Mouse (Mus musculus) midbrain, embryonic 13.5 days (tissue): ENCODE data around the gene Ccser1. TPM values are rescaled to one million over a fixed set of nuclear protein-coding genes. Genes with fewer than 3 reads are reported as not detected.
"Not testable (repeated sequence)": the region's sequence is repeated elsewhere in the genome, so short reads cannot be mapped to it uniquely, and the experiment has no call there.

Source experiments
- ATAC-seq: fragments of 200-750 bp; cut with Nextera tagmentation; 2 replicates; pipeline ENCODE4 v1.8.0; 2017; ENCODE audit warnings: mild to moderate bottlenecking, moderate TSS enrichment, moderate library complexity
- H3K27ac ChIP-seq: fragments of 300-500 bp; sonication (generic); 2 replicates; pipeline ENCODE4 v1.5.1; 2015; ENCODE audit warnings: inconsistent platforms, mild to moderate bottlenecking, moderate library complexity
- H3K27me3 ChIP-seq: fragments of 300-500 bp; sonication (generic); 2 replicates; pipeline ENCODE4 v1.6.1; 2015; ENCODE audit warnings: mild to moderate bottlenecking, inconsistent platforms
- H3K36me3 ChIP-seq: fragments of 300-500 bp; sonication (generic); 2 replicates; pipeline ENCODE4 v1.6.1; 2015; ENCODE audit warnings: mild to moderate bottlenecking, inconsistent platforms
- H3K4me1 ChIP-seq: fragments of 300-500 bp; sonication (generic); replicated peaks from 2 replicates; pipeline ENCODE4 v1.6.1; 2015; ENCODE audit warnings: inconsistent platforms
- H3K4me2 ChIP-seq: fragments of 300-500 bp; sonication (generic); replicated peaks from 2 replicates; pipeline ENCODE4 v1.6.1; 2015; ENCODE audit warnings: moderate library complexity, mild to moderate bottlenecking, inconsistent platforms
- H3K4me3 ChIP-seq: fragments of 300-500 bp; sonication (generic); replicated peaks from 2 replicates; pipeline ENCODE4 v1.5.1; 2015; ENCODE audit warnings: mild to moderate bottlenecking, inconsistent platforms
- H3K9ac ChIP-seq: fragments of 300-500 bp; sonication (generic); replicated peaks from 2 replicates; pipeline ENCODE4 v1.6.1; 2015; ENCODE audit warnings: mild to moderate bottlenecking, inconsistent platforms
- H3K9me3 ChIP-seq: fragments of 300-500 bp; sonication (generic); 2 replicates; pipeline ENCODE4 v1.6.1; 2016; ENCODE audit warnings: mild to moderate bottlenecking, inconsistent platforms
- WGBS: fragments of 180-500 bp; shearing (Covaris S2); methylation state at CpG from one replicate; pipeline ENCODE4 v1.1.7; 2015; 5-methylcytosine and 5-hydroxymethylcytosine counted together
- polyA plus RNA-seq: library from polyadenylated mRNA; unstranded; fragments of >200 nt; fragmentation: Nextera tagmentation; extraction: Ambion mirVana; gene quantifications from 2 replicates; pipeline ENCODE4 v1.2.1, GENCODE M21; 2015

The Ccser1 gene
- polyA plus RNA-seq, 1 experiment from 2014 or later, result 19.7 TPM

DNA sequence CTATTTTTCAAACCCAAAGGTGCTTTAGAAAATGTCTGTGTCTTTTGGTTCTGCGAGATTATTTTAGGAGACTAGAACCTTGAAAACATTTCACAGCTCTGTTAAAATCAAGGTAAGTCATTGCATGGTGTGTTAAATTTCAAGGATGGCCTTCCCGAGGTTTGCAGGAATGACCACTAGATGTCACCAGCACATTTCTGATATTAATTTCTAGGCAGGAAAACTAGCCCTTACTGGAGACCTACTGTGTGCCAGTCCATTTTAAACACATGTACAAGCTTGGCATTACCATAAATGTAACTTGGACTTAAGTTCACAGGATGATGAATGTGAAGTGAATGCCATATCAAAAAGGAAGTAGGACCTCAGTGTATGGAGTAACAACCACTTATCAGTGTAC lies 798.3 kb downstream of the Ccser1 start:
- H3K9me3 ChIP-seq, result no peaks in the 10 kb centered on the region
- no peak overlapping the region for H3K4me2 ChIP-seq
- H3K4me3 ChIP-seq, result no peak overlapping the region
- no peaks in the 10 kb centered on the region for H3K4me1 ChIP-seq
- no peak for ATAC-seq
- no peaks in the 10 kb centered on the region for H3K36me3 ChIP-seq
- no peak overlapping the region for H3K27ac ChIP-seq
- H3K27me3 ChIP-seq, result no peaks in the 10 kb centered on the region
- WGBS, result 31% methylated on average over 2 of the region's 2 CpGs
- H3K9ac ChIP-seq, result no peak overlapping the region

DNA sequence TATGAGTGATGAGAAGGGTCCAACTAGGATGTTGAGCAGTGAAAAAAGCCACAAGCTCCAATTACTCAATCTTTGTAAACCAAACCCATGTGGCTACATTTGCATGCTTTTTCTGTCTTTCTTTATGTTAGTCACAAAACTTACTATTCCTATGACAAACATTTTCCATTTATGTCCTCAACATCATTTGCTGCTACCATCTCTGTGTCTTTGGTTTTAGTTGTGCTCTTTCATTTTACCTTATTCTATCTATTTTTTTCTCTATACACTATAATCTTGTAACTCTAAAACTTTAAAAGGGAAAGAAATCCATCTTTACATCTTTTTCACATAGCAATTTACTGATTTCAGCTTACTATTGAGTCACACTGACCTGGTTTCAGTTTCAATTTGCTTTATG lies 834.2 kb downstream of the Ccser1 start:
- no peaks in the 10 kb centered on the region for H3K27me3 ChIP-seq
- H3K9ac ChIP-seq, result no peak overlapping the region
- H3K4me1 ChIP-seq, result no peaks in the 10 kb centered on the region
- H3K9me3 ChIP-seq, result no peaks in the 10 kb centered on the region
- no peak for ATAC-seq
- no peak overlapping the region for H3K4me2 ChIP-seq
- H3K36me3 ChIP-seq, result no peaks in the 10 kb centered on the region
- no peak overlapping the region for H3K4me3 ChIP-seq
- no peak overlapping the region for H3K27ac ChIP-seq

DNA sequence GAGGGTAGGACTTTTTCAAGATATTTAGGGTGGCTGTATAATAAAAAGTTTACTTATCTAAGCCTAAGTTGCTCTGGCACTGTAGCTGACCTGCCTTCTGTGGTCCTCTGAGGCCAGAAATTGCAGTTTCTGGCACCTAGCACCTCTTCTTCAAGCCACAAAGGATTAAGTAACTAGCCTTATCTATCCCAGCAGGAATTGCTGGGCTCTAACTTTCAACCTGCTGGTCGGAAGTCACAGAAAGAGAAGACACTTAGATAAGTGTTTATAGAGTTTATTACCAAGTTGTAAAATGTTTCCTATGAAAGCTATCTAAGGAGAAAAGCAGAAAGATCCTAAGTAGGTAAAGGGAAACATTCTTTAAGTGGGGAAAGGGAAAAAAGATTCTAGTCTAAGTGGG lies 864.3 kb downstream of the Ccser1 start:
- no peaks in the 10 kb centered on the region for H3K27me3 ChIP-seq
- no peak overlapping the region for H3K27ac ChIP-seq
- 83% methylated on average over 1 of the region's 1 CpGs for WGBS
- H3K36me3 ChIP-seq, result no peaks in the 10 kb centered on the region
- ATAC-seq, result no peak
- no peaks in the 10 kb centered on the region for H3K9me3 ChIP-seq
- no peak overlapping the region for H3K4me2 ChIP-seq
- H3K4me1 ChIP-seq, result no peaks in the 10 kb centered on the region
- H3K9ac ChIP-seq, result no peak overlapping the region
- H3K4me3 ChIP-seq, result no peak overlapping the region

DNA sequence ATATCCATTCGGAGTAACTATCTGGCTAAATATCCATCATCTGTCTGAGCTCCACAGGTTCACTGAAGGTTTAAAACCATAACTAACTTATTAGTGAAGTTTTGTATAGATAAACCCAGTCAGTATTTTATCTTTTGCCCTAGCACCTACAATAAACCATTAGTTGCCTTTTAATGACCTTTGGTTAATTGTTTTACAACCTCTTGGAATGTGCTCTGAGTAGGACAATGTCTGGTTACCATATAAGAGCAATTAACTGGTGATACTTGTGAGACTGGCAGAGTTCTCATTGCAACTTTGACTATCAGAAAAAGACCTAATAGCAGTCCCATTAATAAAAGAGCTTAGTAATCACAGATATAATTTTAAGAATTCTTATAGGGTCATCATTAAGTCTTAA lies 864.9 kb downstream of the Ccser1 start:
- not testable (repeated sequence) for H3K4me2 ChIP-seq, H3K9ac ChIP-seq, ATAC-seq, H3K27me3 ChIP-seq, H3K27ac ChIP-seq, H3K4me1 ChIP-seq, H3K4me3 ChIP-seq, H3K36me3 ChIP-seq, H3K9me3 ChIP-seq
- 96% methylated on average over 1 of the region's 1 CpGs for WGBS

DNA sequence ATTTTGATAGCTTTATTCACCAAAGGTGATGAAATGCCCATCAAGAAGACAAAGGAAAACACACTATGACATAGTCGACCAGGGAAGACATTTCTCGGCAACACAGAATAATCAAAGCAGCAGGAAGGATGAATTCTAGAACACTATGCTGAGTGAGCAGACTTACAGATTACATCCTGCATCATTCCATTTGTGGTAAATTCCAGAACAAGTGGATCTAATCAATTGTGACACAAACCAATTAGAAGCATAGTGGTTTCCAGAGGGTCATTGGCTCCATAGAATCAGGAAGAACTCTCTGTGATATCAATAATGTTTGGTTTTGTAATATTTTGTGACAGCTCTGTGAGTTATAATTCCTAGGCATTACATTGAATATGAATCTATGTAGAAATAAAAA lies 875.2 kb downstream of the Ccser1 start:
- Histone ChIP-seq H3K9ac (no peak overlapping the region), H3K9me3 (no peaks in the 10 kb centered on the region), H3K27me3 (no peaks in the 10 kb centered on the region), H3K36me3 (no peaks in the 10 kb centered on the region), H3K4me2 (no peak overlapping the region), H3K4me1 (no peaks in the 10 kb centered on the region), H3K27ac (no peak overlapping the region), H3K4me3 (no peak overlapping the region)
- 84% methylated on average over 2 of the region's 2 CpGs for WGBS
- no peak for ATAC-seq

DNA sequence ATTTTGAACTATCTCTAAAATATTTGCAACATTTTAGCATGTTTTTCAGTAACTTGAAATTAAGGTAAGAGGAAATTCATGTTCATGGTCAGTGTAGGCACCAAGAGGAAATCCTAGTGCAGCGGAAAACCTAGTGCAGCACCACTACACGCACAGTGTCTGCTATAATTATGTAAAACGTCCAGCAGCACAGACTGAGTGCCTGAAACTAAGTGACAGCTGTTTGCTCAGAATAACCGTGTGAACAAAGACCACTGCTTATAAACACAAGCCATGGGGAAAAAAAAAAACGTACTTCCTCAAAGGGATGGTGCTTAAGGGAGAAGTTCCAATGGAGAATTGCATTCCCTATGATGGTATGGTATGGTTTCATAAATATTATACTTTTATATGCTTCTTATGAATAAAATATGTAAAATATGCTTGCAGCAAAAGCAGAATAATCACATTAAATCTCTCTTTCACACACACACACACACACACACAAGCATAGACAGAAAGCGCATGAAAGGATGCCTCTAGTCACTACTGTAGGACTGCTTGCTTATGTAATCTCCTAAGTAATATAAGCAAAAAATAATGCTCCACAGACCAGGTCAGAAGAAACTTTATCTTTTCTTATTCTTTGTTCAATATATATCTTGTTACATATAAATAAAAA lies 886.4 kb downstream of the Ccser1 start:
- Histone ChIP-seq H3K27me3 (no peaks in the 10 kb centered on the region), H3K9me3 (no peaks in the 10 kb centered on the region), H3K4me2 (no peak overlapping the region), H3K9ac (no peak overlapping the region), H3K27ac (no peak overlapping the region), H3K36me3 (no peaks in the 10 kb centered on the region), H3K4me1 (no peaks in the 10 kb centered on the region), H3K4me3 (no peak overlapping the region)
- 36% methylated on average over 6 of the region's 6 CpGs for WGBS
- ATAC-seq, result peak; percentile 96

DNA sequence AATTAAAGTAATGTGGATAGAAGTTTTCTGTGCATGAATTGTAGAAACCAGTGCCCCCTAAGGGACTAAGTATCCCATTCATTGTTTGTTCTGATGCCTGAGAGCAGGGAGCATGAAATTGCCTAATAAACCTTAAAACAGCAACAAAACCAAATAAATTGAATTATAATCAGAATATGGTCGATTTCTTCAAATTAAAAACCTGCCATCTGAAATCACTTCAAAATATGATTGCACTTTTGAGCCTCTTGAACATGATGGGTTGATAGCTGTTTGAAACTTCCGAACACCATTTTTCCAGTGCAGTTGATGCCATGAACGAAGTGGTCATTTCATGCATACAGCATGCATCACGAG lies 886.9 kb downstream of the Ccser1 start:
- 73% methylated on average over 4 of the region's 4 CpGs for WGBS
- no peaks in the 10 kb centered on the region for H3K36me3 ChIP-seq
- H3K27ac ChIP-seq, result no peak overlapping the region
- H3K4me2 ChIP-seq, result no peak overlapping the region
- no peaks in the 10 kb centered on the region for H3K9me3 ChIP-seq
- ATAC-seq, result peak; percentile 20; the same call in 1 of the 2 replicates
- no peaks in the 10 kb centered on the region for H3K27me3 ChIP-seq
- H3K4me1 ChIP-seq, result no peaks in the 10 kb centered on the region
- H3K9ac ChIP-seq, result no peak overlapping the region
- no peak overlapping the region for H3K4me3 ChIP-seq

DNA sequence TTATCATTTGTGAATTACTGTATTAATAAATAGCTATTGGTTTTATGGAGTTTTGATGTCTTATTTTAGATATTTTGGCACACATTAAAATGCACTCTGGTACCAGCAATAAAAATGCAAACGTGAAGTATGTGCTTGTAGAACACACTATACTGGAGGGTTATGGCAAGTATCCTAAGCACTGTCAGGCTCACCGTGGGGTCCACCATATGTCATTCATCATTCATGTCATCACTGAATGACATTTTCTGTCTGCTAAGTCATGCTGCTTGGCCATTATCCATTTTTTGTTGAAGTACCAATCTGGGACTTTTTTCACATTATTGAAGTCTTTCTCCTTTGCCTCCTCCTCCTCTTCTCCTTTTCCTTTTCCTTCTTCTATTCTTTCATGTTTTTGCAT lies 925.3 kb downstream of the Ccser1 start:
- H3K36me3 ChIP-seq, result no peaks in the 10 kb centered on the region
- no peak overlapping the region for H3K4me2 ChIP-seq
- WGBS, result 55% methylated on average over 2 of the region's 2 CpGs
- no peaks in the 10 kb centered on the region for H3K4me1 ChIP-seq
- no peak overlapping the region for H3K9ac ChIP-seq
- H3K27me3 ChIP-seq, result no peaks in the 10 kb centered on the region
- no peak for ATAC-seq
- H3K9me3 ChIP-seq, result no peaks in the 10 kb centered on the region
- no peak overlapping the region for H3K27ac ChIP-seq
- H3K4me3 ChIP-seq, result no peak overlapping the region

DNA sequence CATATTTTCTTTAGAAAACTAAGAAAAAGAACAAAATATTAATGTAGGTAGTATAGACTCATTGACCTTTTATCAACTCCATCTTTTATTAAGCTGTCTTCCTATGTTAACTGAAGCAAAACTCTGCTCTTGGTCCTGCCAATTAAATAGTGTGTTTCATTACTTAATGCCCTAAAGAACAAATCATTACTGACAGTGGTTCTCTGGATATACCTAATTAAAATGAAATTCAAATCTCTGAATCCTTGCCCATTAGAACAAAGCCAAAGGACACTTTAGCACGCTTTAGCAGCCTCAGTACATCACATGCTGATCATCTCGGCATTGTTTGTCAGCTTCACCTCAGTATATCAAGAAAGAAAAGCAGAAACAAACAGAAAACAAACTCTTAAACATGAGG lies 952.4 kb downstream of the Ccser1 start:
- Histone ChIP-seq H3K4me2 (no peak overlapping the region), H3K4me3 (no peak overlapping the region), H3K36me3 (no peaks in the 10 kb centered on the region), H3K9me3 (no peaks in the 10 kb centered on the region), H3K4me1 (no peaks in the 10 kb centered on the region), H3K27ac (no peak overlapping the region), H3K9ac (no peak overlapping the region), H3K27me3 (no peaks in the 10 kb centered on the region)
- 71% methylated on average over 2 of the region's 2 CpGs for WGBS
- no peak for ATAC-seq

DNA sequence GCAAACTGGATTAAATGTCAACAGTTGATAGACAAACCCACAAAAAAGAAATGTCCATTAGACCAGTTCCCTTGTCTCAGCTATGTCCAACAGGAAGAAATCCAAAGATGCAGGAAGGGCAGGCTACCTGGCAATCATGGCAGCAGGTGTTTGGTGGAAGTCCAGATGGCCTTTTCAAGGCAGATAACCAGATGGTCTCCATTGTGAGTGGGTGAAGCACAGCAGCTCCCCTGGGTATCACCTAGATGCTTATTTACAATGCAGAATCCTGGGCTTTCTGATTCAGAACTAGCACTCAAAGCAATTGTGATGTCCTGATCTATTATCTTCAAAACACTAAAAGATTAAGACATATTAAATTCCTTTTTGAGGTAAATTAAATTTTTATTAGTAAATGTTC lies 980.2 kb downstream of the Ccser1 start:
- Histone ChIP-seq H3K27me3 (no peaks in the 10 kb centered on the region), H3K36me3 (no peaks in the 10 kb centered on the region), H3K4me3 (no peak overlapping the region), H3K9me3 (no peaks in the 10 kb centered on the region), H3K27ac (no peak overlapping the region), H3K9ac (no peak overlapping the region), H3K4me1 (no peaks in the 10 kb centered on the region), H3K4me2 (no peak overlapping the region)
- 0 out of 2 replicates have a peak, but pooled peaks have one; percentile 30 for ATAC-seq

DNA sequence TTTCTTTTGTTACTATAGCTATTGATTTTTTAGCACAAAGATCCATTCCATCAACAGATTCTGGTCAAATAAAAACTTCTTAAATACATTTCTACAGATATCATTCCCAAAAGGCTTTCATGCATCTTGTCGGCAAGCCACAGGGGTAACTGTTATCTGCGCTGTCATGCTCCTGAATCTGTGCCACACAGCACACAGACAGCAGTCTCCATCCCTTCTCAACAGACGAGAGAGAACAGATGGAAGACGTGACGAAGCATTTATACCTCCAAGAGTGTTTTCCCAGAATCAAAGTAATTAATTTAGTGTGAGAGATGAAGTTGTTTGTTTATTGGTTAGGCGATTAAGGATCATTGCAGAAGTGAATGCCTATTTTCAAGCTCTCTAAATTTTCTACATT lies 982.5 kb downstream of the Ccser1 start:
- Histone ChIP-seq H3K4me2 (no peak overlapping the region), H3K9me3 (no peaks in the 10 kb centered on the region), H3K27me3 (no peaks in the 10 kb centered on the region), H3K9ac (no peak overlapping the region), H3K36me3 (no peaks in the 10 kb centered on the region), H3K4me3 (no peak overlapping the region), H3K27ac (no peak overlapping the region), H3K4me1 (no peaks in the 10 kb centered on the region)
- WGBS, result 60% methylated on average over 6 of the region's 6 CpGs
- no peak for ATAC-seq

DNA sequence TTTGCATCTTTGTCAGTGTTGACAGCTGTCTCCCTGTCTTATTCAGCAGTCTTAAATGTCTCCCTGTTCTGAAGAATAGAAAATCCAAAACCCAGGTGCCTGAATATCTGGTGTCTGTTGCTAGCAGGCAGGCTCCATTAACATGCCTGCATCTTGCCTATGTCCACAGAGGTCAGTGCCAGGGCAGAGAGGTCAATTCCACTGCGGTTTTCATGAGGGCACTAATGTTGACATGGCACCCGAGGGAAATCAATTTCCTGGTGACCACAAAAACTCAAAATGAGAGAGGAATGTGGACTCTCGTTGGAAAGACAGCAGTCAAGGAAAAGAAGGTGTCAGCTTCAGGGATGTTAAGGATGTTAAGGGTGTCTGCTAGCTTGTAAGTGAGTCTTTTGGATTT lies 983.7 kb downstream of the Ccser1 start:
- no peaks in the 10 kb centered on the region for H3K9me3 ChIP-seq

DNA sequence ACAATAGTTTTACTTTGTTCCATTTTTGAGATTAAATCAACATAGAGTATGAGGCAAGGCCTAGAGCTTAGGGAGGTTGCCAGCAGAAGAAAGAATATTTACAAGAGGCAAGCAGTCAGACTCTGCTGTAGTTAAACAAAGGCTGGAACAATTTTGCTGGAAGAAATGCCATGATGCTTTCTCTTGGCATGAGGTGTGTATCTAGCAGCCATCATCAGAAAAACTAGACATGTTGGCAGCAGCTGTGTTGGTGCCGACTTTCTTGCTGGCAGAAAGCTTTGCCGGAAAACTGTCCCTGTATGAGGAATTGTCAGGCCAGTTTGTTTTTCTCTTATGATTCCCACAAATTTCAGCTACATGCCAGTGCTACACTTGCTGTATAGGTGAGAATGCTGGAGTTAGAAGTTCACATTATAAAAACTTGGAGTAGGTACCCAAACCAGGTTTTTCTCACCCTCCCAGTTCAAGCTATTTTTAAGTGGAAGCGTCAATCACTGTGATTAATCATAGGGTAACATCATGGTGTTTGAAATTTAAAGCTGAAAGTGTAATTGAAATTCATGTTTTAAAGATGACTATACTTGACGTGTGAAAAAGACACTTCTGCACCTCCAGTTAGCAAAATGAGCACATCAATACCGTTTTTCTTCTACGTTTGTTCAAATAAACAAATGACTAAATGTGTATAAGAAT lies 1016.5 kb downstream of the Ccser1 start:
- no peaks in the 10 kb centered on the region for H3K9me3 ChIP-seq
- no peak overlapping the region for H3K9ac ChIP-seq
- no peaks in the 10 kb centered on the region; the same call in 1 of the 2 replicates for H3K4me1 ChIP-seq
- H3K4me3 ChIP-seq, result no peak overlapping the region
- no peaks in the 10 kb centered on the region for H3K27me3 ChIP-seq
- no peak overlapping the region for H3K27ac ChIP-seq
- no peak for ATAC-seq
- WGBS, result 89% methylated on average over 6 of the region's 6 CpGs
- no peaks in the 10 kb centered on the region for H3K36me3 ChIP-seq
- H3K4me2 ChIP-seq, result no peak overlapping the region

More for the DNA sequence above, 983.7 kb downstream of the Ccser1 start:
- Histone ChIP-seq H3K4me3 (no peak overlapping the region), H3K27ac (no peak overlapping the region), H3K9ac (no peak overlapping the region), H3K27me3 (no peaks in the 10 kb centered on the region), H3K36me3 (no peaks in the 10 kb centered on the region), H3K4me1 (no peaks in the 10 kb centered on the region), H3K4me2 (no peak overlapping the region)
- 42% methylated on average over 3 of the region's 3 CpGs for WGBS
- ATAC-seq, result no peak
